Mouse (Mus musculus): ENCODE measurements around the gene Poc1b. TPM values are rescaled to one million over a fixed set of nuclear protein-coding genes. Genes with fewer than 3 reads are reported as not detected.
"Not testable (repeated sequence)": the region's sequence is repeated elsewhere in the genome, so short reads cannot be mapped to it uniquely, and the experiment has no call there.

Gene Poc1b
- polyA plus RNA-seq, 1 experiment from 2014 or later: 35.0 TPM

GRCm38 (mm10) chr10:99207121-99207520 lies 100.3 kb downstream of the Poc1b start:
- H3K27me3 ChIP-seq (ENCODE audit: poor library complexity, severe bottlenecking): no peaks in the 10 kb centered on the region; the same call in 1 of the 2 replicates
- no peaks in the 10 kb centered on the region for H3K9me3 ChIP-seq
- WGBS: 41% methylated on average over 2 of the region's 2 CpGs
- peaks cover 31% of the 10 kb centered on the region for H3K4me1 ChIP-seq
- no peaks in the 10 kb centered on the region for H3K36me3 ChIP-seq (replicated peaks)
- no peak overlapping the region for H3K4me3 ChIP-seq
- no peak for DNase-seq (ENCODE audit: extremely low spot score, low spot score)
- no peak overlapping the region for H3K27ac ChIP-seq

DNA sequence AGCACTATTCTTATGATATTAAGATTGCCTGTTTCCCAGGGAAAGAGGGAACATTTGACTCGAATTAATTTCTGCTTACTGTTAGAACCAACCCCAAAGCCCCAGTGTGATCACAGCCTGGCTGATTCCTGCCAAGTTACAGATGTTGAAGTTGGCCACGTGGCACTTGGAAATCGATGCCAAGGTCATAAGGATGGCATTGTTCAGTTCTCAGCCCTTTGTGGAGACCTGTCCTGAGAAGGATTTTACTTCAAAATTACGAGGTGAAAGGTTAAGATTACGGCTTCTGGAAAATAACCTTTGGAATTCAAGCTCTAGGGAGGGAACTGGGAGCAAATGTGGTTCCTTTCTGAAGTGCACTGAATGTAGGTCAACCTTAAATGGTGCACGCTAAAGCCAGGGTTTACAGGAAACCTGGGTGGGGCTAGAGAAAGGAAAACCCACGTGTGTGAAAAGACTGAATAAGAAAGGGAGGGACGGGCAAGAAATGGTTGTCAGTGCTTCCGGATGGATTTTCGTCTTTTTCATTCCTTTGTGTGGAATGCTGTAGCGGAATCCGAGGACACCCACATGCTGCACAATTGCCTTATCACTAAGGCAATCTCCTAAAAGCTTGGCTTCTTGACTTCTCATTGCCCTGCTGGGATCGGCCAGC lies 102.4 kb downstream of the Poc1b start:
- Histone ChIP-seq H3K4me1 (peaks cover 13% of the 10 kb centered on the region), H3K27ac (no peak overlapping the region), H3K4me3 (no peak overlapping the region), H3K36me3 (replicated peaks) (no peaks in the 10 kb centered on the region), H3K9me3 (no peaks in the 10 kb centered on the region), H3K27me3 (ENCODE audit: poor library complexity, severe bottlenecking) (no peaks in the 10 kb centered on the region; the same call in 1 of the 2 replicates)
- WGBS: 81% methylated on average over 13 of the region's 13 CpGs
- DNase-seq (ENCODE audit: extremely low spot score, low spot score): no peak

DNA sequence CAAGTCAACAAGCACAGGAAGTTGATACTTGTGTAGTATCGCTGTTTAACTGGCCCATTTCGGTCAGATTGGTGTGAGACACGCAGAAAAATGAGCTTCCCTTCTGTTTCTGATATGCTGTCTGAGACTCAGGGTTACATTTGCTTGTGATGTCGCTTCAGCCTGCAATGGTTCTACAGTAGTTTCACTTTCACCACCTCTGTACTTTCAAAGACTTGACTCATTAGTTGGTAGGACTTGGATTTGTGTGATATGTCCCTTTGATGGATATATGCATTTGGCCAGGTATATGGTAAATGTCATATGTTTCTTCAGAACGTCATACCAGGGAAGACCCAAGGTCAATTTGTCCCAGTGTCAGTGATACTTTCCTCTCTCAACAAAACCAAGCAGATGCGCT lies 104.2 kb downstream of the Poc1b start:
- Histone ChIP-seq H3K4me1 (peaks cover 5% of the 10 kb centered on the region; the same call in 1 of the 2 replicates), H3K36me3 (replicated peaks) (no peaks in the 10 kb centered on the region), H3K27me3 (ENCODE audit: poor library complexity, severe bottlenecking) (no peaks in the 10 kb centered on the region), H3K9me3 (no peaks in the 10 kb centered on the region), H3K4me3 (no peak overlapping the region), H3K27ac (no peak overlapping the region)
- DNase-seq (ENCODE audit: extremely low spot score, low spot score): no peak
- 95% methylated on average over 6 of the region's 6 CpGs for WGBS

- Histone ChIP-seq H3K36me3 (replicated peaks) (no peaks in the 10 kb centered on the region), H3K4me3 (no peak overlapping the region), H3K9me3 (no peaks in the 10 kb centered on the region), H3K4me1 (peaks cover 5% of the 10 kb centered on the region; the same call in 1 of the 2 replicates), H3K27ac (no peak overlapping the region), H3K27me3 (ENCODE audit: poor library complexity, severe bottlenecking) (no peaks in the 10 kb centered on the region)
- 92% methylated on average over 9 of the region's 9 CpGs for WGBS
- DNase-seq (ENCODE audit: extremely low spot score, low spot score): no peak
Observed at GRCm38 (mm10) chr10:99211503-99212265, 104.8 kb downstream of the Poc1b start.

DNA sequence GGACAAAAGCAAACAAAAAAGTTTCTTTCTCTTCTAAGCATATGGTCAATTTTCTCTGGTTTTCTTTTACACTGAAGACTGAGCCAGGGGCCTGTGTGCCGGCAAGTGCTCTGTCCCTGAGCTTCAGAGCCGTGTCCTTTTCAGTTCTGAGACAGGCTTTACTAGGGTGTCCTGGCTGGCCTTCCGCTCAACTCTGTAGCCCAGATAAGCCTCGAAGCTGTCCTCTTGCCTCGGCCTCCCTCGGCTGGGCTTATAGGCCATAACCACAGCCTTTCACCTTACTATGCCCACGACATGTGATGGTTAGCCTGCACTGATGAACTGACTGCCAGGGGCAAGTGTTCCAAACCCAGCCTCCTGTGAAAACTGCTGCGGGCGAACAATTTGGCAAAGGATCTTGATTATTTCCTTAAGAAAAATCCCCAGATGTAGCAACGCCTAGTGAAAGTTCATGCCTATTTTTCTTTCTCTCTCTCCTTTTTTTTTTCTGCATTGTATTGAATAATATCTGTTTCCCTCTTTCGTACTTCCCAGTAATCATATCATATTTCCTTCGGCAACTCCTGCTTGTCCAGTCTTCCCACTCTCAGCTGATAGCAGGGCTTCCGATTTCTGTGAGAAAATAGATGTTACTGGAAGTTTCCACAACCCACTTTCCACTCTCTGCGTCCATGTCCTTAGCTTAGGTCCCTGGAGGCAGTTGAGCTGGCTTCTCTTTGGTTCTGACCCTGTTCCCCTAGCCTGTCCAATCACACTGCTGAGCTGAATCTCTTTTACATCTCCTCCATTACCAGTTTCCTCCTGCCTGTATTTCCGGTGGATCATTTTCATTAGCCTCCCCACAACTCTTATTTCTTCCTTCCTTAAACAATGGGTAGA lies 107.8 kb downstream of the Poc1b start:
- no peaks in the 10 kb centered on the region for H3K36me3 ChIP-seq (replicated peaks)
- no peak overlapping the region for H3K4me3 ChIP-seq
- H3K27ac ChIP-seq: no peak overlapping the region
- H3K27me3 ChIP-seq (ENCODE audit: poor library complexity, severe bottlenecking): no peaks in the 10 kb centered on the region
- no peak for DNase-seq (ENCODE audit: extremely low spot score, low spot score)
- H3K4me1 ChIP-seq: no peaks in the 10 kb centered on the region
- 91% methylated on average over 15 of the region's 15 CpGs for WGBS
- H3K9me3 ChIP-seq: no peaks in the 10 kb centered on the region

DNA sequence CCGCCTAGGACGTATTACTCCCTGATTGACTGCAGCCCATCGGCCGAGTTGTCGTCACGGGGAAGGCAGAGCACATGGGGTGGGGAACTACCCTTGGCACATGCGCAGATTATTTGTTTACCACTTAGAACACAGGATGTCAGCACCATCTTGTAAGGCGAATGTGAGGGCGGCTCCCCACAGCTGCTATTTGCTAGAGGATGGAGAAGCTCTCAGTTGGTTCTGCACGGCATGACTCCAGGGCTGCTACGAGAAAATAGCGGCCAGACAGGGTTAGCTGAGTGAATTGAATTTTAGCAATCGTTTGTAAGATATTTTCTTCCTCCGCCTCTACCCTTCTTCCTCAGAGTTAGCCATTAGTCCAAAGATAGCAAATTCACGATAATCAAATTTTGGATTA lies 109.7 kb downstream of the Poc1b start:
- H3K4me1 ChIP-seq: not testable (repeated sequence)
- 94% methylated on average over 15 of the region's 15 CpGs for WGBS

DNA sequence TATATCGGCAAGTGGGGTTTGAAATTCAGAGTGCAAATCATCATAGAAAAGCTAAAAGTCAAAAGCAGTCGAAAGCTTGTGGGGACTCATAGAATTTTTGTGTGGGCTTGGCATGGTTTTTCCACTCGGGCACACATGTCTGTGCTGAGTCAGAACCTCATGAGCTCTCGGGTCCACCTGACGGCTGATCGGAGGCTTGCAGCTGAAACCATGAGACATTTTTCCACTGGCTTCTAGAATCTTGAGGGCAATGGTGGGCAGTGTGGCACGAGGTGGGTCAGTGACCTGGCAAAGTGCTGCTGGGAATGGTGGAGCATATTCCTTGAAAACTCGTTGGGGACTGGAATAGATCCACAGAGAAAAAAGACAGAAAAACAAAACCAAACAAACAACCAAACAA lies 114.7 kb downstream of the Poc1b start:
- Histone ChIP-seq H3K4me3 (no peak overlapping the region), H3K27ac (no peak overlapping the region), H3K9me3 (no peaks in the 10 kb centered on the region), H3K4me1 (no peaks in the 10 kb centered on the region), H3K36me3 (replicated peaks) (no peaks in the 10 kb centered on the region), H3K27me3 (ENCODE audit: poor library complexity, severe bottlenecking) (no peaks in the 10 kb centered on the region)
- WGBS: 90% methylated on average over 8 of the region's 8 CpGs
- no peak for DNase-seq (ENCODE audit: extremely low spot score, low spot score)

More for the DNA sequence above, 109.7 kb downstream of the Poc1b start:
- H3K27me3 ChIP-seq (ENCODE audit: poor library complexity, severe bottlenecking); H3K4me3 ChIP-seq; H3K36me3 ChIP-seq (replicated peaks); DNase-seq (ENCODE audit: extremely low spot score, low spot score); H3K9me3 ChIP-seq; H3K27ac ChIP-seq: not testable (repeated sequence)

DNA sequence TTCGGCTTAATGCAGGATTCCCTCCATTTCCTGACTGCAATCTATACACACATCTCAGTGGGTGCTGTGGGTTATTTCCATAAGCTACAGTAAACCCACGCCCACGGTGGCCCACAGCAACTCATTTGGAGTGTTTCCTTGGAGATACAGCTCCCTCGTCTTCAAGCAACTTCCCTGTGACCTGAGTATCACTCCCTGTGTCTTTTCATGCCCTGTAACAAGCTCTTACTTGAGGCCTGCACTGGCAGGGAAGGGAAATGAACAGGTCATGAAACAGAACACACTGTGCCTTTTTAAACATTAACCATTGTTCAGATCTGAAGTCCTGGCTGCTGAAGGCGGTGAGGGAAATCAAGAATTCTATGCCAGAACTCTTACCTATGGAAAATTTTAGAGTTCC lies 115.9 kb downstream of the Poc1b start:
- Histone ChIP-seq H3K27me3 (ENCODE audit: poor library complexity, severe bottlenecking) (no peaks in the 10 kb centered on the region), H3K9me3 (no peaks in the 10 kb centered on the region), H3K36me3 (replicated peaks) (no peaks in the 10 kb centered on the region), H3K4me3 (no peak overlapping the region), H3K27ac (no peak overlapping the region), H3K4me1 (peaks cover 11% of the 10 kb centered on the region)
- DNase-seq (ENCODE audit: extremely low spot score, low spot score): no peak
- WGBS: 81% methylated on average over 5 of the region's 5 CpGs

GRCm38 (mm10) chr10:99224218-99224617 lies 117.4 kb downstream of the Poc1b start:
- Histone ChIP-seq H3K27me3 (ENCODE audit: poor library complexity, severe bottlenecking) (peaks cover 3% of the 10 kb centered on the region; the same call in 1 of the 2 replicates), H3K9me3 (no peaks in the 10 kb centered on the region), H3K4me1 (peaks cover 25% of the 10 kb centered on the region), H3K36me3 (replicated peaks) (no peaks in the 10 kb centered on the region), H3K27ac (no peak overlapping the region), H3K4me3 (no peak overlapping the region)
- no peak for DNase-seq (ENCODE audit: extremely low spot score, low spot score)
- WGBS: 94% methylated on average over 3 of the region's 3 CpGs

DNA sequence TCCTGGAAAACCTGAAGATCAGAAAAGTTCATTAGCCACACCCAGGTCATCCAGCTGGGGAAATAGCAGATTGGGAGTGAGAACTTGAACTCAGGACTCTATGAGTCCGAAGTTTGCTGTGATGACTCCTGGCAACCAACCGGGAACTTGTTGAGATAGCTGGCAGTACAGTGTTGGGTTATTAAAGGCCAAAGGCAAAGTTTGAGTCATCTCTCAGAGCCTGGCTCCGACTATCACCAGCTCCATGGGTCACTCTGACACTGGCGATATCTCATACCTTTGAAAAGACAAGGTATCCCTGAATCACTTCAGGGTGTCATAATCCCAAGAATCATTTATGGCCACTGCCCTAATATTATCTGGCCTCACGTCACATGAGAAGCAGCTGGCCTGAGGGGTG lies 119.9 kb downstream of the Poc1b start:
- Histone ChIP-seq H3K27me3 (ENCODE audit: poor library complexity, severe bottlenecking) (peaks cover 5% of the 10 kb centered on the region; the same call in 1 of the 2 replicates), H3K9me3 (no peaks in the 10 kb centered on the region), H3K27ac (no peak overlapping the region), H3K4me3 (no peak overlapping the region), H3K4me1 (peaks cover 29% of the 10 kb centered on the region), H3K36me3 (replicated peaks) (no peaks in the 10 kb centered on the region)
- DNase-seq (ENCODE audit: extremely low spot score, low spot score): no peak
- WGBS: 96% methylated on average over 5 of the region's 5 CpGs

- Histone ChIP-seq H3K4me3 (peak overlapping the region; percentile 28), H3K27ac (peak overlapping the region; percentile 62), H3K9me3 (no peaks in the 10 kb centered on the region), H3K4me1 (peaks cover 36% of the 10 kb centered on the region), H3K27me3 (ENCODE audit: poor library complexity, severe bottlenecking) (peaks cover 7% of the 10 kb centered on the region; the same call in 1 of the 2 replicates), H3K36me3 (replicated peaks) (no peaks in the 10 kb centered on the region)
- 33% methylated on average over 17 of the region's 17 CpGs for WGBS
- DNase-seq (ENCODE audit: extremely low spot score, low spot score): no peak
Observed at GRCm38 (mm10) chr10:99227968-99228864, 121.4 kb downstream of the Poc1b start.
